Mouse (Mus musculus) heart, adult 2 months (tissue): ENCODE results near the gene Ngb.

Experiments
- CTCF ChIP-seq: fragments of 200-600 bp; IDR thresholded peaks from 2 replicates; pipeline ENCODE4 v1.8.1; 2022; ENCODE audit warnings: antibody characterized with exemption, mild to moderate bottlenecking, moderate library complexity
- EP300 ChIP-seq: fragments of 200-500 bp; IDR thresholded peaks from 2 replicates; pipeline ENCODE4 v1.6.1; 2011; ENCODE audit warnings: low read depth, low read length, control low read depth; ENCODE audit not compliant: insufficient read depth
- POLR2A ChIP-seq: fragments of 200-500 bp; IDR thresholded peaks from 2 replicates; pipeline ENCODE4 v1.6.1; 2011; ENCODE audit warnings: mild to moderate bottlenecking, low read depth, low read length, control low read depth; ENCODE audit not compliant: insufficient read depth

DNA sequence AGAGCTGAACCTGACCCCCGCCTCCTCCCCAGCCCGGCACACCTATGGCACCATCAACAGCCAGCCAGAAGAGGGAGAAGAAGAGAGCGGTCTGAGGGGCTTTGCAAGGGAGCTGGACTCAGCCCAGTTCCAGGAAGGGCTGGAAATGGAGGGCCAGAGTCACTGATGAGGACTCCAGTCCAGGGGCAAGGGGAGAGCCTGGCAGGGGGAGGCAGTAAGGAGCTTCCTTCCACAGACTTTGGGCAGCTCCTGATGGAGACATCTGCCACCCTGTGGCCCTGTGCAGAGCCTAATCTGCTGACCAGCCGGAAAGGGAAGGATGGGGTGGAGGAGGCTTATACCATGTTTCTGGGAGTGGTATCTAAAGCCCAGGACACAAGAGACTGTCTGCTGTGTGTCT lies 13.1 kb downstream of the Ngb start:
- TF ChIP-seq POLR2A = no peak
- TF ChIP-seq EP300 = no peak
- no peak for TF ChIP-seq CTCF
